ENCODE assay signal across 11 mouse cellular contexts in the genomic region with DNA sequence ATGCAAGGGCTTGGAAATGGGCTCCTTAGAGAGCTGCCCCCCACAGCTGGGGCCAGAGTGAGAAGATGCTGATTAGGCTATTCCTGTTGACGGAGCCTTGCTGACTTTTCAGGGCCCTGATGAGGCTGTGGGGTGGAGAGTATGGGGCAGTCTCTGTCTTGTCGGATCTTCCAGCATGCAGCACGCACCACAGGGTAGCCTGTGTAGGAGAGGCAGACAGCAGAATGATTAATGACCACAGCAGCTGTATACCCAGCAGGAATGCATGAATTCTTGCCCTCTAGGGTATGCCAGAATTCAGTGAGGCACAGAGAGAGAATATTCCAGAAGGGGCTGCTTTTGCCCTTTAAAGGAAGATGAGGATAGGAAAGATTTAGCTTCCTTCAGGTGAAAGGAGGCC.
A peak's percentile ranks its signal among the peaks of the same experiment; 100 is the strongest.
DNase-seq lines count a peak whose midpoint lies in the region; ATAC-seq and TF ChIP-seq lines count a peak whose summit lies in the region.
"Had no signal": no experiment of that assay in that cellular context is flagged by ENCODE, and none has a peak within 500 bp of the region (broad histone marks: within the 10 kb centered on the region; RNA-seq: fewer than 3 reads in every experiment).

No protein-coding gene starts in this region.

- no peaks in the 10 kb centered on the region for H3K36me3 ChIP-seq in limb, embryonic 12.5 days
- no peaks in the 10 kb centered on the region for H3K36me3 ChIP-seq in limb, embryonic 10.5 days
- H3K36me3 ChIP-seq in limb, embryonic 14.5 days (ENCODE audit: control insufficient read depth, insufficient read depth, low read length), result no peaks in the 10 kb centered on the region

- H3K9ac ChIP-seq in limb, embryonic 12.5 days (replicated peaks), result no peak overlapping the region
- no peak overlapping the region for H3K9ac ChIP-seq in limb, embryonic 14.5 days (ENCODE audit: low read depth, low read length, severe bottlenecking)

- peaks cover 9% of the 10 kb centered on the region; the same call in 1 of the 2 replicates for H3K4me1 ChIP-seq in limb, embryonic 12.5 days (replicated peaks)
- H3K4me1 ChIP-seq in limb, embryonic 10.5 days, result peaks cover 8% of the 10 kb centered on the region
- H3K4me1 ChIP-seq in limb, embryonic 14.5 days (ENCODE audit: control insufficient read depth, insufficient read depth, low read length), result no peaks in the 10 kb centered on the region

- no peak overlapping the region for H3K4me3 ChIP-seq in limb, embryonic 12.5 days (replicated peaks)
- no peak overlapping the region for H3K4me3 ChIP-seq in limb, embryonic 10.5 days
- H3K4me3 ChIP-seq in limb, embryonic 14.5 days (replicated peaks; ENCODE audit: low read length), result no peak overlapping the region

- ATAC-seq in limb, embryonic 12.5 days (ENCODE audit: insufficient number of reproducible peaks, insufficient read depth, low FRiP score, low TSS enrichment, low read depth), result peak; percentile 63; the same call in 1 of the 2 replicates
- ATAC-seq in limb, embryonic 14.5 days (ENCODE audit: low FRiP score, low read depth), result 0 out of 2 replicates have a peak, but pooled peaks have one; percentile 26

- H3K9me3 ChIP-seq in limb, embryonic 12.5 days, result no peaks in the 10 kb centered on the region
- H3K9me3 ChIP-seq in limb, embryonic 10.5 days (replicated peaks), result no peaks in the 10 kb centered on the region
- H3K9me3 ChIP-seq in limb, embryonic 14.5 days (ENCODE audit: control insufficient read depth, low read length), result no peaks in the 10 kb centered on the region

- no peak for DNase-seq in limb, embryonic 10.5 days (ENCODE audit: low spot score)
- peak; percentile 65 for DNase-seq in embryo, embryonic 11 days
- DNase-seq in limb, embryonic 14.5 days (ENCODE audit: low spot score), result no peak
- peak; percentile 33 for DNase-seq in retina, embryonic 14.5 days (ENCODE audit: low spot score)
- no peak for DNase-seq in heart, postnatal 4 days
- no peak for DNase-seq in layer of hippocampus, postnatal 36 days
- DNase-seq: adrenal gland, postnatal 14 days; kidney, adult 11 months; thymus, postnatal 36 days had no signal

- WGBS in limb, embryonic 12.5 days, result 19% methylated on average over 3 of the region's 3 CpGs
- WGBS in limb, embryonic 10.5 days, result 24% methylated on average over 3 of the region's 3 CpGs
- 23% methylated on average over 3 of the region's 3 CpGs for WGBS in limb, embryonic 14.5 days

- H3K4me2 ChIP-seq in limb, embryonic 12.5 days, result no peak overlapping the region
- no peak overlapping the region for H3K4me2 ChIP-seq in limb, embryonic 14.5 days (replicated peaks; ENCODE audit: low read depth, low read length, severe bottlenecking)

- TF ChIP-seq POLR2A in limb, embryonic 14.5 days (IDR thresholded peaks at IDR 0.05; ENCODE audit: borderline replicate concordance, extremely low read depth, insufficient read depth, insufficient read length), result no peak

- H3K27ac ChIP-seq in limb, embryonic 12.5 days, result no peak overlapping the region
- no peak overlapping the region; the same call in 1 of the 2 replicates for H3K27ac ChIP-seq in limb, embryonic 10.5 days
- no peak overlapping the region for H3K27ac ChIP-seq in limb, embryonic 14.5 days (replicated peaks; ENCODE audit: low read depth, low read length)
- H3K27ac ChIP-seq: stomach, postnatal 0 days had no signal

- H3K27me3 ChIP-seq in limb, embryonic 12.5 days, result no peaks in the 10 kb centered on the region
- no peaks in the 10 kb centered on the region for H3K27me3 ChIP-seq in limb, embryonic 10.5 days (ENCODE audit: low read depth, poor library complexity, severe bottlenecking)
- no peaks in the 10 kb centered on the region for H3K27me3 ChIP-seq in limb, embryonic 14.5 days (ENCODE audit: control insufficient read depth, insufficient read depth, low read length)

Comparison
In these comparisons a context has a peak if more than half of its experiments do, and no peak if none do; other contexts are left out.
1. DNase-seq: peak in embryo, embryonic 11 days (single experiment) and retina, embryonic 14.5 days (single experiment); none in limb, embryonic 10.5 days (single experiment), limb, embryonic 14.5 days (single experiment), heart, postnatal 4 days (single experiment) and layer of hippocampus, postnatal 36 days (0 of 2).